Mouse (Mus musculus) brown adipose tissue, adult 24 weeks (tissue): ENCODE data around the gene Klc1. TPM values are rescaled to one million over a fixed set of nuclear protein-coding genes. Genes with fewer than 3 reads are reported as not detected.

Experiments
- polyA plus RNA-seq: library from polyadenylated mRNA; stranded (reverse); fragments of >200 nt; gene quantifications from 2 replicates; pipeline ENCODE4 v1.2.4, GENCODE M21; 2012; ENCODE audit not compliant: missing spikeins, insufficient read depth, insufficient read length

Gene Klc1
- polyA plus RNA-seq, 1 experiment, result 20.6 TPM

Other genes with a start within 250 kb of the Klc1 start
- 216 and 330 TPM in 2 replicates for gene Eif5, start 220.8 kb upstream of the Klc1 start, polyA plus RNA-seq
- gene Mark3, start 184.3 kb upstream of the Klc1 start, polyA plus RNA-seq, result 25.9 and 31.0 TPM in 2 replicates
- 20.8 and 30.3 TPM in 2 replicates for gene Ckb, start 86.5 kb upstream of the Klc1 start, polyA plus RNA-seq
- 2.9 and 3.2 TPM in 2 replicates for gene Trmt61a, start 80.7 kb upstream of the Klc1 start, polyA plus RNA-seq
- 16.2 and 18.1 TPM in 2 replicates for gene Bag5, start 45.6 kb upstream of the Klc1 start, polyA plus RNA-seq
- gene Apopt1, start 45.6 kb upstream of the Klc1 start, polyA plus RNA-seq, result 123 and 134 TPM in 2 replicates
- gene Xrcc3, start 55.0 kb downstream of the Klc1 start, polyA plus RNA-seq, result 3.8 and 6.8 TPM in 2 replicates
- gene Zfyve21, start 55.3 kb downstream of the Klc1 start, polyA plus RNA-seq, result 36.1 and 41.4 TPM in 2 replicates
- 4.5 and 5.9 TPM in 2 replicates for gene Ppp1r13b, start 149.3 kb downstream of the Klc1 start, polyA plus RNA-seq
- gene Atp5mpl, start 208.1 kb downstream of the Klc1 start, polyA plus RNA-seq, result 2,071 and 2,182 TPM in 2 replicates
- gene Tdrd9, start 212.7 kb downstream of the Klc1 start, polyA plus RNA-seq, result not detected in 2 replicates
- not detected in 2 replicates for gene Rd3l, start 222.5 kb downstream of the Klc1 start, polyA plus RNA-seq